Mouse (Mus musculus) cortical plate, adult 2 months (tissue): ENCODE data around the gene Snx33.

ENCODE experiments used
- CTCF ChIP-seq: fragments of 200-500 bp; IDR thresholded peaks from 2 replicates; pipeline ENCODE4 v1.5.1; 2011; ENCODE audit warnings: mild to moderate bottlenecking, control low read depth, low read length; ENCODE audit not compliant: insufficient read depth; ENCODE audit errors: extremely low read depth
- POLR2A ChIP-seq: fragments of 200-500 bp; IDR thresholded peaks from 2 replicates; pipeline ENCODE4 v1.6.1; 2011; ENCODE audit warnings: mild to moderate bottlenecking, low read length, control low read depth; ENCODE audit not compliant: insufficient read depth; ENCODE audit errors: extremely low read depth

GRCm38 (mm10) chr9:56894006-56894405 is 34.2 kb downstream of the Snx33 start:
- TF ChIP-seq POLR2A: no peak
- 0 out of 2 replicates have a peak, but pooled peaks have one; percentile 26 for TF ChIP-seq CTCF
